Mouse (Mus musculus): ENCODE measurements around the gene Tkt. TPM values are rescaled to one million over a fixed set of nuclear protein-coding genes. Genes with fewer than 3 reads are reported as not detected.
A peak's percentile ranks its signal among the peaks of the same experiment; 100 is the strongest.
"Not testable (repeated sequence)": the region's sequence is repeated elsewhere in the genome, so short reads cannot be mapped to it uniquely, and the experiment has no call there.

The Tkt gene
- polyA plus RNA-seq, 1 experiment from 2014 or later: 154 TPM

DNA sequence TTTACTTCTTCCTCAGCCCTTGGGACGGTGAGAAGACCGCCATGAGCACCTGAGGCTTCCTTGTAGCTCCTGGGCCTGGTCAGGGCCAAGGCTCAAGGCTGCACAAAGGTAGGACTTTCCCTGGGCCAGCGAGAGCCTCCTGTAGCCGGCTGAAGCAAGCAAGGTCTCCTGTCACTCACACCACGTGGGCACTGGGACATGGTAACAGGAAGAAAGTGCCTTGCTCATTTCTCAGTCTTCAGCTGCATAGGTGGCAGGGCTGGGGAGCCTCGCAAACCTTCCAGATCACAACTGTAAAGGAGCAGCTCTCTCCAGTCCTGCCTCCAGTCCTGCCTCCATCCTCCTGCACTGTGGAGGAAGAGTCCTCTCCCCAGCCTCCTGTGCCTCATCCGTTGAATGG, 27.6 kb downstream of the Tkt start:
- no peaks in the 10 kb centered on the region for H3K27me3 ChIP-seq (replicated peaks; ENCODE audit: control insufficient read depth, insufficient read depth, low read length)
- no peak overlapping the region for H3K9ac ChIP-seq (ENCODE audit: low read length)
- peaks cover 56% of the 10 kb centered on the region for H3K36me3 ChIP-seq (ENCODE audit: control insufficient read depth, insufficient read depth, low read length)
- ATAC-seq (no peak), DNase-seq (ENCODE audit: low spot score) (no peak)
- H3K27ac ChIP-seq (ENCODE audit: low read depth, low read length): no peak overlapping the region
- H3K9me3 ChIP-seq (replicated peaks; ENCODE audit: control insufficient read depth, low read length): no peaks in the 10 kb centered on the region
- H3K4me2 ChIP-seq (ENCODE audit: low read length): no peak overlapping the region
- no peaks in the 10 kb centered on the region for H3K4me1 ChIP-seq (ENCODE audit: control insufficient read depth, insufficient read depth, low read length)
- WGBS: 83% methylated on average over 7 of the region's 7 CpGs
- H3K4me3 ChIP-seq (ENCODE audit: low read depth, low read length): no peak overlapping the region

GRCm38 (mm10) chr14:30576260-30576659, 28.1 kb downstream of the Tkt start:
- Histone ChIP-seq H3K9me3 (replicated peaks; ENCODE audit: control insufficient read depth, low read length) (no peaks in the 10 kb centered on the region), H3K36me3 (ENCODE audit: control insufficient read depth, insufficient read depth, low read length) (peaks cover 51% of the 10 kb centered on the region), H3K4me3 (ENCODE audit: low read depth, low read length) (no peak overlapping the region), H3K27me3 (replicated peaks; ENCODE audit: control insufficient read depth, insufficient read depth, low read length) (no peaks in the 10 kb centered on the region), H3K4me2 (ENCODE audit: low read length) (no peak overlapping the region), H3K27ac (ENCODE audit: low read depth, low read length) (no peak overlapping the region), H3K4me1 (ENCODE audit: control insufficient read depth, insufficient read depth, low read length) (no peaks in the 10 kb centered on the region), H3K9ac (ENCODE audit: low read length) (no peak overlapping the region)
- WGBS: 76% methylated on average over 5 of the region's 5 CpGs
- ATAC-seq (no peak), DNase-seq (ENCODE audit: low spot score) (no peak)

DNA sequence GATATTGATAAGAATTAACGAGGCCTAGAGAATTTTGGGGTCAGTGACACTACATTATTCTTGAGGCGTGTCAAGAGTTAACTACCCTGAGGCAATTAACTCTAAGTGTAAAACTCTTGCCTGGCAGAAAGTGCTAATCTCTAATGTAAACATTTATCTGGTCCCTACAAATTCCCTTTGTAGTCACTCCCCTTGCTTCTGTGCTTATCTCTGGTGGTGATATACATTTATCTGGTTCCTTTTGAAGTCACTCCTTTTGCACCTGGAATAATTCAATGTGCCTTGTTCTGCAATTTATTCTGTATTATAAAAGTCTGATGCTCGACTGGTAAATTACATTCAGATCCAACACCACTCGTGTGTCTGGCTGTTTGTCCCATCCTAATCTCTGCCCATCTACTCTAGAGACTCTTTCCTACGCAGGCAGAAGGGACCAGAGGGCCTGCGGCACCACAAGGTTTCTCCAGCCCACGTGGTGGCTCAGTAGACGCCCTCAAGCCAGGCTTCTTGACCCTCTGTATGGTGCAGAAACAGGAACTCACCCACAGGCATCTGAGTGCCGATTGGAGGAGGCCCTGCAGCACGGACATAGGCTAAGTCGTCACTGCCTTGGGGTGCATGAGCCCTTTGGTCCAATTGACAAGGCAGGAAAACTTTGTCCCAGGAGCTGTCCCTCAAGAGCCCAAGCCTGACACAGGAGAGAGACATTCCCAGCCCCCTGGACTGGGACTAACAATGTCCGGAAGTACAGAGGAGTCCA, 29.3 kb downstream of the Tkt start:
- peaks cover 39% of the 10 kb centered on the region for H3K36me3 ChIP-seq (ENCODE audit: control insufficient read depth, insufficient read depth, low read length)
- not testable (repeated sequence) for H3K27me3 ChIP-seq (replicated peaks; ENCODE audit: control insufficient read depth, insufficient read depth, low read length); DNase-seq (ENCODE audit: low spot score); H3K9ac ChIP-seq (ENCODE audit: low read length); H3K4me2 ChIP-seq (ENCODE audit: low read length); H3K4me3 ChIP-seq (ENCODE audit: low read depth, low read length); H3K4me1 ChIP-seq (ENCODE audit: control insufficient read depth, insufficient read depth, low read length); H3K9me3 ChIP-seq (replicated peaks; ENCODE audit: control insufficient read depth, low read length); H3K27ac ChIP-seq (ENCODE audit: low read depth, low read length); ATAC-seq
- WGBS: 62% methylated on average over 10 of the region's 12 CpGs

DNA sequence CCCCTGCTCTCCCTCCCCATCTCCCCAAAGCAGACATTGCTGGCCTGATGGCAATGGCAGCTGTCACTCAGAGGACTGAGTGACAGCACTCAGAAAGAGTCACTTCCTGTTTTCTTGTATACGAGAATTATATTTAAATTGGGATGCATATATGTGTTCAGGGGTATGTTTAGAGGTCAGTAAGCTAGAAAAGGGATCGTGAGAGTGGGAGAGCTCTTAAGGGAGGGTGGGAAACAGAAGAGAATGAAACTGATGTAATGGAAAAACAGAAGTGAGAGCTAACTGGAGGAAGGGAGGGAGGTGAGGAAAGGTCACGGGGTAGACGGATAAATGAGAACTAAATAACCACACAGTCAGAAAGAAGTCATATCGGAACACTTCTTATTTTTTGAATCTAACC, 31.0 kb downstream of the Tkt start:
- Histone ChIP-seq H3K4me3 (ENCODE audit: low read depth, low read length) (no peak overlapping the region), H3K9me3 (replicated peaks; ENCODE audit: control insufficient read depth, low read length) (no peaks in the 10 kb centered on the region), H3K36me3 (ENCODE audit: control insufficient read depth, insufficient read depth, low read length) (peaks cover 23% of the 10 kb centered on the region), H3K4me1 (ENCODE audit: control insufficient read depth, insufficient read depth, low read length) (no peaks in the 10 kb centered on the region), H3K27ac (ENCODE audit: low read depth, low read length) (no peak overlapping the region), H3K4me2 (ENCODE audit: low read length) (no peak overlapping the region), H3K27me3 (replicated peaks; ENCODE audit: control insufficient read depth, insufficient read depth, low read length) (no peaks in the 10 kb centered on the region), H3K9ac (ENCODE audit: low read length) (no peak overlapping the region)
- DNase-seq (ENCODE audit: low spot score): no peak
- ATAC-seq: no peak
- WGBS: 84% methylated on average over 5 of the region's 5 CpGs

DNA sequence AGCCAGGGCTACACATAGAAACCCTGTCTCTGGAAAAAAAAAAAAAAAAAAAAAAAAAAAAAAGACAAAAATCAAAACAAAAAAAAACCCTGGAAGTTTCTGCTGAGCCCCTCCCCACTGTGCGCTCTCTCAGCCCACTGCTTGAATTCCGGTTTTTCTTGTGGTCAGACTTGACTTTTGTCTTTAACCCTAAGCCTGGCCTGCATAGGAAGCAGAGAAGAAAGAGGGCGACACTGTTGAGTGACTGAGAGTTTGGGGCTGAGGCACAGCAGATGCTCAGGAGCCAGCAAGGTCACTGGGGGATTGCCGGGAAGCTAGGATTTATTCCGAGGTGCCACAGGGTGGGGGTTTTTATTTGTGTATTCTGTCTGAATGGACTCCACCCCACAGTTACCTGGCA, 31.7 kb downstream of the Tkt start:
- H3K4me2 ChIP-seq (ENCODE audit: low read length): no peak overlapping the region
- WGBS: 36% methylated on average over 5 of the region's 5 CpGs
- DNase-seq (ENCODE audit: low spot score): no peak

DNA sequence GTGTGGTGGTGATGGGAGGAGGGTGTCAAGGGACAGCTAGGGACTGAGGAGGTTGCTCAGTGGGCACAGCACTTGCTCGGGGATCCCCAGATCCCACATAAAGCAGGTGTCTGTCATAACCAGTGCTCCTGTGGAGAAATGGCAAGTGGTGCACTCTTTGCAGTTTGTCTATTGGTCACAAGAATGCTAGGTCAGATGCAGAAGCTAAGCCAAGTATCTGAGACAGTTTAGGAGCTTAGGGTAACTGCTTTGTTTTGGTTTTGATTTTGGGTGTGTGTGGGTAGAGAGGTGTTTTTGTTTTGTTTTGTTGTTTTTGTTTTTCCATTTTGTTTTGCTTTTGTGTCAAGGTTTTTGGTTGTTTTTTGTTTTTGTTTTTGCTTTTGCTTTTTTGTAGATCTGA, 33.1 kb downstream of the Tkt start:
- WGBS: 71% methylated on average over 1 of the region's 1 CpGs

More for the DNA sequence above, 31.7 kb downstream of the Tkt start:
- no peak overlapping the region for H3K9ac ChIP-seq (ENCODE audit: low read length)
- H3K9me3 ChIP-seq (replicated peaks; ENCODE audit: control insufficient read depth, low read length): no peaks in the 10 kb centered on the region
- ATAC-seq: no peak
- no peaks in the 10 kb centered on the region for H3K27me3 ChIP-seq (replicated peaks; ENCODE audit: control insufficient read depth, insufficient read depth, low read length)
- no peak overlapping the region for H3K27ac ChIP-seq (ENCODE audit: low read depth, low read length)
- peaks cover 17% of the 10 kb centered on the region for H3K36me3 ChIP-seq (ENCODE audit: control insufficient read depth, insufficient read depth, low read length)
- no peaks in the 10 kb centered on the region for H3K4me1 ChIP-seq (ENCODE audit: control insufficient read depth, insufficient read depth, low read length)
- H3K4me3 ChIP-seq (ENCODE audit: low read depth, low read length): no peak overlapping the region

DNA sequence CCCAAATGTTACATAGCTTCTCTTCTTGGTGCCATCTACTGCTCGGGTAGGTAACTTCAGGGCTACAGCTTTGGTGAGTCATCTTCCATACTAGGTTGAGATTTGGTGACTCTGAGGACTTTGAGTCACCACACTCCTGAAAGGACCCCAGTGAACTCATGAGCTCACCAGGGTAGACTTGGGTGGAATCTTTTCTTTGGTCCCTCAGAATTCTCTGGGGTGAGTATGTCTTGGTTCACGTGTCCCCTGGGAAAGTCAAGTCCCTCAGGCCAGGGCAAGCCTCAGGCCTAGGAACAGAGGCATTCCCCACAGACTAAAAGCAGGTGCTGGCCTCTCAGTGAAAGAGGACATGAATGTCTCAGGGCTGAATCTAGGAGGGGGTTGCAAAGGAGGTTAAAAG, 35.9 kb downstream of the Tkt start:
- H3K36me3 ChIP-seq (ENCODE audit: control insufficient read depth, insufficient read depth, low read length): no peaks in the 10 kb centered on the region
- H3K27me3 ChIP-seq (replicated peaks; ENCODE audit: control insufficient read depth, insufficient read depth, low read length): no peaks in the 10 kb centered on the region
- 67% methylated on average over 2 of the region's 2 CpGs for WGBS
- DNase-seq (ENCODE audit: low spot score) (no peak), ATAC-seq (no peak)
- H3K4me3 ChIP-seq (ENCODE audit: low read depth, low read length): no peak overlapping the region
- no peak overlapping the region for H3K9ac ChIP-seq (ENCODE audit: low read length)
- no peaks in the 10 kb centered on the region for H3K9me3 ChIP-seq (replicated peaks; ENCODE audit: control insufficient read depth, low read length)
- no peak overlapping the region for H3K4me2 ChIP-seq (ENCODE audit: low read length)
- no peak overlapping the region for H3K27ac ChIP-seq (ENCODE audit: low read depth, low read length)
- H3K4me1 ChIP-seq (ENCODE audit: control insufficient read depth, insufficient read depth, low read length): peaks cover 5% of the 10 kb centered on the region; the same call in 1 of the 2 replicates

More for the DNA sequence above, 33.1 kb downstream of the Tkt start:
- Histone ChIP-seq H3K4me2 (ENCODE audit: low read length) (no peak overlapping the region), H3K27me3 (replicated peaks; ENCODE audit: control insufficient read depth, insufficient read depth, low read length) (no peaks in the 10 kb centered on the region), H3K27ac (ENCODE audit: low read depth, low read length) (no peak overlapping the region), H3K4me3 (ENCODE audit: low read depth, low read length) (no peak overlapping the region), H3K9ac (ENCODE audit: low read length) (no peak overlapping the region), H3K36me3 (ENCODE audit: control insufficient read depth, insufficient read depth, low read length) (peaks cover 4% of the 10 kb centered on the region; the same call in 1 of the 2 replicates), H3K4me1 (ENCODE audit: control insufficient read depth, insufficient read depth, low read length) (no peaks in the 10 kb centered on the region; the same call in 1 of the 2 replicates), H3K9me3 (replicated peaks; ENCODE audit: control insufficient read depth, low read length) (no peaks in the 10 kb centered on the region)
- ATAC-seq (no peak), DNase-seq (ENCODE audit: low spot score) (no peak)

DNA sequence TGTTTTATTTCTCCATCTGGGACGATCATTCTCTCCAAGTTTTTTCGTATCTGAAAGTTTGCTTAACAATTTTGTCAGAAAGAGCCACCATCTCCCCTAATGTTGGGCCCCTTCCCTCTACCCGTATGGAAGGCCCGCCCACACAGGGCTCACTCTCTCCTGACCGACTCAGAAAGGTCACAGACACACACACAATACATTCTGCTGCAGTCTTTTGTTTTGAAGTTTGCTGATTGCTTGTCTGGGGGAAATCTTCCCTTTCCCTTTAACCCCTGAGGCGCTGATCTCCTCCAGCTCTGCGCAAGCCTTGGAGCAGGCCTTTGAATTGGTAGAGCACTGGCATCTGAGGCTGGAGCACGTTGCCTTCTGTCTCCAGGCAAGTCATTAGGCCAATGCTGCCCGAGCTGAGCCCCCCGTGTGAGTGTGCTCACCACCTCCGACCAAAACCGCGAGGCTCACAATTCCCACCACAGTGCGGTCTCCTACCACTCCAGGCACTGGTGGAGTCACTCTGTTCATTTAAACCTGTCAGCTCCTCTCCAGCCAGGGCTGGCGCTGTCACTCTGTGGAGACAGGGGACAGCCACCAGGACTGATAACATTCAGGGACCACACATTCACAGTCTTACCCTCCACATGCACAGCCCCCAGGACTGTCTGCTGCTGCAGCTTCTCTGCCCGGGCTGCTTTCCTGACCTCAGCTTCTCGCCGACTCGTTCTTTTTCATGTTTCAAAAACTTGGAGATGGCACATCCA, 36.5 kb downstream of the Tkt start:
- Histone ChIP-seq H3K9ac (ENCODE audit: low read length) (0 out of 2 replicates have a peak overlapping the region, but pooled peaks have one; percentile 17), H3K4me3 (ENCODE audit: low read depth, low read length) (no peak overlapping the region), H3K4me2 (ENCODE audit: low read length) (no peak overlapping the region), H3K9me3 (replicated peaks; ENCODE audit: control insufficient read depth, low read length) (no peaks in the 10 kb centered on the region), H3K27ac (ENCODE audit: low read depth, low read length) (no peak overlapping the region), H3K36me3 (ENCODE audit: control insufficient read depth, insufficient read depth, low read length) (no peaks in the 10 kb centered on the region), H3K27me3 (replicated peaks; ENCODE audit: control insufficient read depth, insufficient read depth, low read length) (no peaks in the 10 kb centered on the region), H3K4me1 (ENCODE audit: control insufficient read depth, insufficient read depth, low read length) (peaks cover 5% of the 10 kb centered on the region; the same call in 1 of the 2 replicates)
- DNase-seq (ENCODE audit: low spot score) (no peak), ATAC-seq (no peak)
- WGBS: 42% methylated on average over 19 of the region's 19 CpGs

DNA sequence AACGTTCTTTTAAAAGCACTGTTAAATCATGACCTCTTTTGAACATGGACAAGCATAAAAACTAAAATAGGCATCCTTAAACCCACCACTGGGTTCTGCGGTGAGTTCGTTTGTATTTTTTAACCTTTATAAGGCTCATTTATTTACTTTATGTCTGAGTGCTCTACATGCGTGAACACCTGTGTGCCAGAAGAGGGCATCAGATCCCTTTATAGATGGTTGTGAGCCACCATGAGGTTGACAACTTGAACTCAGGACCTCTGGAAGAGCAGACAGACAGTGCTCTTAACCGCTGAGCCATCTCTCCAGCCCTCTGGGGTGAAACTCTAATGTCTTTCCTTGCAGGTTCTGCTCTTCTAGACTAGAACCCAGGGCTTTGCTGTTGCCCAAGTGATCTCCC, 37.2 kb downstream of the Tkt start:
- H3K4me3 ChIP-seq (ENCODE audit: low read depth, low read length): no peak overlapping the region
- no peaks in the 10 kb centered on the region for H3K9me3 ChIP-seq (replicated peaks; ENCODE audit: control insufficient read depth, low read length)
- H3K27me3 ChIP-seq (replicated peaks; ENCODE audit: control insufficient read depth, insufficient read depth, low read length): no peaks in the 10 kb centered on the region
- no peak for DNase-seq (ENCODE audit: low spot score)
- H3K4me1 ChIP-seq (ENCODE audit: control insufficient read depth, insufficient read depth, low read length): peaks cover 5% of the 10 kb centered on the region; the same call in 1 of the 2 replicates
- ATAC-seq: no peak
- H3K27ac ChIP-seq (ENCODE audit: low read depth, low read length): no peak overlapping the region
- no peak overlapping the region for H3K9ac ChIP-seq (ENCODE audit: low read length)
- no peak overlapping the region for H3K4me2 ChIP-seq (ENCODE audit: low read length)
- H3K36me3 ChIP-seq (ENCODE audit: control insufficient read depth, insufficient read depth, low read length): no peaks in the 10 kb centered on the region
- WGBS: 88% methylated on average over 5 of the region's 5 CpGs

Data from forebrain, embryonic 14.5 days (tissue).